Mouse (Mus musculus): Measurements from ENCODE around the gene Dcaf8. TPM values are rescaled to one million over a fixed set of nuclear protein-coding genes. Genes with fewer than 3 reads are reported as not detected.

Dcaf8 gene
- polyA plus RNA-seq (2017; shearing (Covaris generic)): 189 TPM

GRCm38 (mm10) chr1:172147835-172148278 is at the start of gene Dcaf8:
Gene Dcaf8, plus strand, starts transcription at chr1:172148084.

GRCm38 (mm10) chr1:172126376-172127347 is 21.2 kb upstream of the Dcaf8 start, which contains the start of gene Pex19:
Gene Pex19, plus strand, starts transcription at chr1:172126755.

GRCm38 (mm10) chr1:172206141-172206917 is 58.4 kb downstream of the Dcaf8 start, which contains the start of gene Pea15a:
Gene Pea15a, minus strand, starts transcription at chr1:172206804.

GRCm38 (mm10) chr1:172219451-172220406 is 71.8 kb downstream of the Dcaf8 start, which contains the start of gene Casq1:
Gene Casq1, minus strand, starts transcription at chr1:172219868.

Other genes starting within 250 kb of the Dcaf8 start
- gene Slamf6, start 230.6 kb upstream of the Dcaf8 start, polyA plus RNA-seq (2017; shearing (Covaris generic)): 552 TPM
- gene Vangl2, start 119.6 kb upstream of the Dcaf8 start, polyA plus RNA-seq (2017; shearing (Covaris generic)): 2.1 TPM
- not detected for gene Nhlh1, start 90.5 kb upstream of the Dcaf8 start, polyA plus RNA-seq (2017; shearing (Covaris generic))
- gene Copa, start 65.6 kb upstream of the Dcaf8 start, polyA plus RNA-seq (2017; shearing (Covaris generic)): 315 TPM
- 167 TPM for gene Ncstn, start 65.3 kb upstream of the Dcaf8 start, polyA plus RNA-seq (2017; shearing (Covaris generic))
- gene Pex19, start 21.3 kb upstream of the Dcaf8 start, polyA plus RNA-seq (2017; shearing (Covaris generic)): 59.9 TPM
- gene Pea15a, start 58.7 kb downstream of the Dcaf8 start, polyA plus RNA-seq (2017; shearing (Covaris generic)): 82.7 TPM
- gene Casq1, start 71.8 kb downstream of the Dcaf8 start, polyA plus RNA-seq (2017; shearing (Covaris generic)): not detected
- gene Atp1a4, start 110.3 kb downstream of the Dcaf8 start, polyA plus RNA-seq (2017; shearing (Covaris generic)): not detected
- 41.7 TPM for gene Igsf8, start 113.6 kb downstream of the Dcaf8 start, polyA plus RNA-seq (2017; shearing (Covaris generic))
- 0.06 TPM for gene Atp1a2, start 150.0 kb downstream of the Dcaf8 start, polyA plus RNA-seq (2017; shearing (Covaris generic))
- gene Kcnj9, start 181.2 kb downstream of the Dcaf8 start, polyA plus RNA-seq (2017; shearing (Covaris generic)): 0.12 TPM
- 0.09 TPM for gene Kcnj10, start 193.1 kb downstream of the Dcaf8 start, polyA plus RNA-seq (2017; shearing (Covaris generic))
- gene Pigm, start 228.5 kb downstream of the Dcaf8 start, polyA plus RNA-seq (2017; shearing (Covaris generic)): 11.8 TPM

Data from inflammation-experienced regulatory T-cells, adult 16 weeks (primary cell).